Mouse (Mus musculus): ENCODE measurements around the gene Trpc2. TPM values are rescaled to one million over a fixed set of nuclear protein-coding genes. Genes with fewer than 3 reads are reported as not detected.

The Trpc2 gene
- polyA plus RNA-seq, 1 experiment from 2014 or later = not detected

- H3K36me3 ChIP-seq (replicated peaks; ENCODE audit: insufficient read depth, low read length) = peaks cover 58% of the 10 kb centered on the region
- H3K27me3 ChIP-seq (ENCODE audit: insufficient read depth, low read length) = no peaks in the 10 kb centered on the region
- ATAC-seq (0 out of 2 replicates have a peak, but pooled peaks have one; percentile 40), DNase-seq (peak; percentile 51)
- no peaks in the 10 kb centered on the region for H3K4me1 ChIP-seq (ENCODE audit: insufficient read depth)
- no peak overlapping the region for H3K27ac ChIP-seq (ENCODE audit: low read depth)
- H3K9ac ChIP-seq (replicated peaks) = no peak overlapping the region
- H3K9me3 ChIP-seq (ENCODE audit: low read length) = no peaks in the 10 kb centered on the region
- H3K4me3 ChIP-seq (ENCODE audit: low read depth, low read length) = no peak overlapping the region
- no peak for TF ChIP-seq EP300 (IDR thresholded peaks at IDR 0.05; ENCODE audit: low read depth)
- TF ChIP-seq CTCF (IDR thresholded peaks at IDR 0.05; ENCODE audit: low read depth) = peak; percentile 84
- 80% methylated on average over 7 of the region's 7 CpGs for WGBS (ENCODE audit: insufficient replicate concordance)
- no peak overlapping the region for H3K4me2 ChIP-seq (ENCODE audit: low read depth, low read length)
Observed at GRCm38 (mm10) chr7:102078517-102078916, 4.4 kb upstream of the Trpc2 start.

GRCm38 (mm10) chr7:102080311-102080710 is 2.6 kb upstream of the Trpc2 start:
- DNase-seq (no peak), ATAC-seq (no peak)
- Histone ChIP-seq H3K4me2 (ENCODE audit: low read depth, low read length) (no peak overlapping the region), H3K27ac (ENCODE audit: low read depth) (no peak overlapping the region), H3K36me3 (replicated peaks; ENCODE audit: insufficient read depth, low read length) (peaks cover 55% of the 10 kb centered on the region), H3K9ac (replicated peaks) (no peak overlapping the region), H3K9me3 (ENCODE audit: low read length) (no peaks in the 10 kb centered on the region), H3K4me1 (ENCODE audit: insufficient read depth) (no peaks in the 10 kb centered on the region), H3K4me3 (ENCODE audit: low read depth, low read length) (no peak overlapping the region), H3K27me3 (ENCODE audit: insufficient read depth, low read length) (no peaks in the 10 kb centered on the region)
- TF ChIP-seq CTCF (IDR thresholded peaks at IDR 0.05; ENCODE audit: low read depth) = no peak
- no peak for TF ChIP-seq EP300 (IDR thresholded peaks at IDR 0.05; ENCODE audit: low read depth)
- 85% methylated on average over 8 of the region's 8 CpGs for WGBS (ENCODE audit: insufficient replicate concordance)

- no peak overlapping the region for H3K4me3 ChIP-seq (ENCODE audit: low read depth, low read length)
- H3K4me1 ChIP-seq (ENCODE audit: insufficient read depth) = no peaks in the 10 kb centered on the region
- H3K27ac ChIP-seq (ENCODE audit: low read depth) = no peak overlapping the region
- no peak for TF ChIP-seq EP300 (IDR thresholded peaks at IDR 0.05; ENCODE audit: low read depth)
- no peak for TF ChIP-seq CTCF (IDR thresholded peaks at IDR 0.05; ENCODE audit: low read depth)
- WGBS (ENCODE audit: insufficient replicate concordance) = 93% methylated on average over 5 of the region's 5 CpGs
- H3K9ac ChIP-seq (replicated peaks) = no peak overlapping the region
- ATAC-seq = no peak
- no peaks in the 10 kb centered on the region for H3K27me3 ChIP-seq (ENCODE audit: insufficient read depth, low read length)
- DNase-seq = no peak
- no peak overlapping the region for H3K4me2 ChIP-seq (ENCODE audit: low read depth, low read length)
- H3K36me3 ChIP-seq (replicated peaks; ENCODE audit: insufficient read depth, low read length) = peaks cover 47% of the 10 kb centered on the region
- H3K9me3 ChIP-seq (ENCODE audit: low read length) = no peaks in the 10 kb centered on the region
Observed at GRCm38 (mm10) chr7:102081784-102082183, 1.1 kb upstream of the Trpc2 start.

- no peak for ATAC-seq
Observed at GRCm38 (mm10) chr7:102084041-102084696, 1.3 kb downstream of the Trpc2 start.

GRCm38 (mm10) chr7:102087336-102087735 is 4.4 kb downstream of the Trpc2 start:
- Histone ChIP-seq H3K36me3 (replicated peaks; ENCODE audit: insufficient read depth, low read length) (peaks cover 5% of the 10 kb centered on the region), H3K9me3 (ENCODE audit: low read length) (no peaks in the 10 kb centered on the region), H3K4me2 (ENCODE audit: low read depth, low read length) (no peak overlapping the region), H3K4me1 (ENCODE audit: insufficient read depth) (no peaks in the 10 kb centered on the region), H3K27ac (ENCODE audit: low read depth) (no peak overlapping the region), H3K9ac (replicated peaks) (no peak overlapping the region), H3K27me3 (ENCODE audit: insufficient read depth, low read length) (no peaks in the 10 kb centered on the region), H3K4me3 (ENCODE audit: low read depth, low read length) (no peak overlapping the region)
- WGBS (ENCODE audit: insufficient replicate concordance) = 71% methylated on average over 4 of the region's 4 CpGs
- no peak for TF ChIP-seq CTCF (IDR thresholded peaks at IDR 0.05; ENCODE audit: low read depth)
- TF ChIP-seq EP300 (IDR thresholded peaks at IDR 0.05; ENCODE audit: low read depth) = no peak
- no peak for DNase-seq
- no peak for ATAC-seq

More at GRCm38 (mm10) chr7:102084041-102084696, 1.3 kb downstream of the Trpc2 start:
- H3K27me3 ChIP-seq (ENCODE audit: insufficient read depth, low read length) = no peaks in the 10 kb centered on the region
- WGBS (ENCODE audit: insufficient replicate concordance) = 89% methylated on average over 26 of the region's 26 CpGs
- no peak overlapping the region for H3K27ac ChIP-seq (ENCODE audit: low read depth)
- H3K9me3 ChIP-seq (ENCODE audit: low read length) = no peaks in the 10 kb centered on the region
- no peak for TF ChIP-seq CTCF (IDR thresholded peaks at IDR 0.05; ENCODE audit: low read depth)
- no peak for TF ChIP-seq EP300 (IDR thresholded peaks at IDR 0.05; ENCODE audit: low read depth)
- H3K36me3 ChIP-seq (replicated peaks; ENCODE audit: insufficient read depth, low read length) = peaks cover 28% of the 10 kb centered on the region
- no peak overlapping the region for H3K4me3 ChIP-seq (ENCODE audit: low read depth, low read length)
- no peaks in the 10 kb centered on the region for H3K4me1 ChIP-seq (ENCODE audit: insufficient read depth)
- no peak for DNase-seq
- H3K9ac ChIP-seq (replicated peaks) = no peak overlapping the region
- no peak overlapping the region for H3K4me2 ChIP-seq (ENCODE audit: low read depth, low read length)

- Histone ChIP-seq H3K9me3 (ENCODE audit: low read length) (no peaks in the 10 kb centered on the region), H3K4me1 (ENCODE audit: insufficient read depth) (peaks cover 7% of the 10 kb centered on the region), H3K36me3 (replicated peaks; ENCODE audit: insufficient read depth, low read length) (no peaks in the 10 kb centered on the region), H3K4me3 (ENCODE audit: low read depth, low read length) (peak overlapping the region; percentile 46), H3K4me2 (ENCODE audit: low read depth, low read length) (peak overlapping the region; percentile 87), H3K27ac (ENCODE audit: low read depth) (no peak overlapping the region), H3K27me3 (ENCODE audit: insufficient read depth, low read length) (no peaks in the 10 kb centered on the region), H3K9ac (replicated peaks) (peak overlapping the region; percentile 39; the same call in 1 of the 2 replicates)
- ATAC-seq (peak; percentile 57), DNase-seq (peak; percentile 52)
- 9% methylated on average over 30 of the region's 30 CpGs for WGBS (ENCODE audit: insufficient replicate concordance)
- TF ChIP-seq EP300 (IDR thresholded peaks at IDR 0.05; ENCODE audit: low read depth) (no peak), CTCF (IDR thresholded peaks at IDR 0.05; ENCODE audit: low read depth) (no peak)
Observed at GRCm38 (mm10) chr7:102099760-102100661, 17.1 kb downstream of the Trpc2 start.

Data from liver, postnatal 0 days (tissue).